Mouse (Mus musculus) midbrain, postnatal 0 days (tissue): ENCODE measurements around the gene Rerg. TPM values are rescaled to one million over a fixed set of nuclear protein-coding genes. Genes with fewer than 3 reads are reported as not detected.
A peak's percentile ranks its signal among the peaks of the same experiment; 100 is the strongest.

Experiments used
- ATAC-seq: fragments of 200-750 bp; cut with Nextera tagmentation; 2 replicates; pipeline ENCODE4 v1.8.0; 2017; ENCODE audit warnings: moderate number of reproducible peaks, mild to moderate bottlenecking, moderate TSS enrichment, moderate library complexity; ENCODE audit not compliant: low FRiP score
- DNase-seq: peaks from one replicate; pipeline ENCODE4 v3.0.0-alpha.2; 2015; ENCODE audit warnings: low spot score
- H3K27ac ChIP-seq: fragments of 300-500 bp; sonication (generic); 2 replicates; pipeline ENCODE4 v1.5.1; 2014; ENCODE audit warnings: low read depth, mild to moderate bottlenecking, low read length, mixed read lengths
- H3K27me3 ChIP-seq: fragments of 300-500 bp; sonication (generic); 2 replicates; pipeline ENCODE4 v1.6.1; 2014; ENCODE audit warnings: low read length, control low read depth, mixed read lengths; ENCODE audit not compliant: insufficient read depth
- H3K36me3 ChIP-seq: fragments of 300-500 bp; sonication (generic); 2 replicates; pipeline ENCODE4 v1.6.1; 2014; ENCODE audit warnings: low read length, control low read depth, mixed read lengths; ENCODE audit not compliant: insufficient read depth
- H3K4me1 ChIP-seq: fragments of 300-500 bp; sonication (generic); 2 replicates; pipeline ENCODE4 v1.6.1; 2014; ENCODE audit warnings: mild to moderate bottlenecking, control low read depth, antibody characterized with exemption, low read length, mixed read lengths; ENCODE audit not compliant: insufficient read depth
- H3K4me2 ChIP-seq: fragments of 300-500 bp; sonication (generic); 2 replicates; pipeline ENCODE4 v1.6.1; 2014; ENCODE audit warnings: low read depth, mild to moderate bottlenecking, low read length, mixed read lengths; ENCODE audit not compliant: poor library complexity, severe bottlenecking
- H3K4me3 ChIP-seq: fragments of 300-500 bp; sonication (generic); 2 replicates; pipeline ENCODE4 v1.5.1; 2014; ENCODE audit warnings: low read depth, mild to moderate bottlenecking, low read length, moderate library complexity
- H3K9ac ChIP-seq: fragments of 300-500 bp; sonication (generic); replicated peaks from 2 replicates; pipeline ENCODE4 v1.6.1; 2014; ENCODE audit warnings: mild to moderate bottlenecking, low read length, moderate library complexity, mixed read lengths; ENCODE audit not compliant: poor library complexity, severe bottlenecking
- H3K9me3 ChIP-seq: fragments of 300-500 bp; sonication (generic); 2 replicates; pipeline ENCODE4 v1.6.1; 2016; ENCODE audit warnings: low read length, control low read depth
- CTCF ChIP-seq: IDR thresholded peaks from 2 replicates; pipeline ENCODE4 v1.5.1; 2016; ENCODE audit warnings: antibody characterized with exemption, mild to moderate bottlenecking
- WGBS: fragments of 180-500 bp; shearing (Covaris S2); extraction: QIAGEN DNeasy Blood & Tissue Kit; methylation state at CpG from one replicate; pipeline ENCODE4 v1.1.7; 2014; 5-methylcytosine and 5-hydroxymethylcytosine counted together
- polyA plus RNA-seq: library from polyadenylated mRNA; unstranded; fragments of >200 nt; fragmentation: Nextera tagmentation; extraction: Ambion mirVana; gene quantifications from 2 replicates; pipeline ENCODE4 v1.2.1, GENCODE M21; 2015
- total RNA-seq: library from RNA; depleted of rRNA; stranded (reverse); fragments of >200 nt; gene quantifications from 2 replicates; pipeline ENCODE4 v1.2.3, GENCODE M21; 2014

Rerg gene
- total and polyA plus RNA-seq, 2 experiments from 2014 or later = 0.82 to 8.3 TPM

DNA sequence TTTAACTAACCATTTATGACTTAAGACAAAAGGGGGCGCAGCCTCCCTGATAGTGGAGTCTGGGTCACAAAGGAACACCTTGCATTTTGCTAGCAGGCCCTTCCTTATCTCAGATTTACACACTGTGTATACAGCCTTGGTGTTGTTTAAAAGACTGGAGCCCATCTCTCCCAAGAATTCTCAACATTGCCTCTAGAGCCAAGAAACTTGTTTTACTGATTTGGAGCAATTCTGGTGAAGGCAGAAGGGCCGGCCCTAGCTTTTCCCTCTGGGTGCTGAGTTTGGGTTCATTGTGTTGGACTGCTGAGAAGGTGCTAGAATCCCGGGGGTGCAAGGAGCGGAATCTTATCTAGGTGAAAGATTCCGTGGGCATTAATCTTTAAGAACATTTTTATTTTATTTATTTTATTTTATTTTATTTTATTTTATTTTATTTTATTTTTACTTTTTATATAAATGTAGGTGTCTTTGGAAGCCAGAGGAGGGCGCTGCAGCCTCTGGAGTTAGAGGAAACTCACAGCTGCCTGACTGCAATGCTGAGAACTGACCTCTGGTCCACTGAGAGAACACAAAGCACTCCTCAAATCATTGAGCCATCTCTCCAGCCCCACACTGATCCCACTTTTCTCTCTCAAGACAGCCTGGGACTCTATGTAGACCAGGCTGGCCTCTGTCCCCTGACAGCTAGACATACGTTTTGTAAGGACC lies 26.3 kb downstream of the Rerg start:
- Histone ChIP-seq H3K4me2 (no peak overlapping the region), H3K27ac (no peak overlapping the region), H3K9ac (no peak overlapping the region), H3K27me3 (no peaks in the 10 kb centered on the region), H3K4me1 (no peaks in the 10 kb centered on the region), H3K4me3 (no peak overlapping the region), H3K9me3 (no peaks in the 10 kb centered on the region), H3K36me3 (no peaks in the 10 kb centered on the region)
- ATAC-seq = no peak
- WGBS = 90% methylated on average over 7 of the region's 7 CpGs
- no peak for TF ChIP-seq CTCF
- DNase-seq = no peak

DNA sequence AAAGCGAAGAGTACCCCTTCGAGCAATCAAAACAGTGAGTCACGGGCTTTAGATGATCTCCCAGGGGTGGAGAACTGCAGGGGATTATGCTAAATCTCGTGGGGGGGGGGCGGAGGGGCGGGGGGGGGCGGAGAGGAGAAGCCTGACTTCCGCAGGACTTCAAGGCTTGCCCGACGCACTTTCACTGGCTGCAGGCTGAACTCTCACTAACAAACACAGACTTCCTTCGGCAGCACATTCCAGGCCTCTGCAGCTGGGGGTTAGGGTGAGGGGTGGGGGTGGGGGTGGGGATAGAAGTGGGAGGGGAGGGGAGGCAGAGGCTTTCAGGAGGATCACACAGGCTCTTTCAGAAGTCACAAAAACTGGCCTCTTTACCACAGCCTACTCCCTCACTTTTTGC lies 27.5 kb downstream of the Rerg start:
- Histone ChIP-seq H3K36me3 (no peaks in the 10 kb centered on the region), H3K9ac (no peak overlapping the region), H3K4me3 (no peak overlapping the region), H3K4me1 (no peaks in the 10 kb centered on the region), H3K9me3 (no peaks in the 10 kb centered on the region), H3K27ac (no peak overlapping the region), H3K27me3 (no peaks in the 10 kb centered on the region), H3K4me2 (peak overlapping the region; percentile 35)
- 1% methylated on average over 9 of the region's 11 CpGs for WGBS
- no peak for TF ChIP-seq CTCF
- ATAC-seq (no peak), DNase-seq (no peak)

DNA sequence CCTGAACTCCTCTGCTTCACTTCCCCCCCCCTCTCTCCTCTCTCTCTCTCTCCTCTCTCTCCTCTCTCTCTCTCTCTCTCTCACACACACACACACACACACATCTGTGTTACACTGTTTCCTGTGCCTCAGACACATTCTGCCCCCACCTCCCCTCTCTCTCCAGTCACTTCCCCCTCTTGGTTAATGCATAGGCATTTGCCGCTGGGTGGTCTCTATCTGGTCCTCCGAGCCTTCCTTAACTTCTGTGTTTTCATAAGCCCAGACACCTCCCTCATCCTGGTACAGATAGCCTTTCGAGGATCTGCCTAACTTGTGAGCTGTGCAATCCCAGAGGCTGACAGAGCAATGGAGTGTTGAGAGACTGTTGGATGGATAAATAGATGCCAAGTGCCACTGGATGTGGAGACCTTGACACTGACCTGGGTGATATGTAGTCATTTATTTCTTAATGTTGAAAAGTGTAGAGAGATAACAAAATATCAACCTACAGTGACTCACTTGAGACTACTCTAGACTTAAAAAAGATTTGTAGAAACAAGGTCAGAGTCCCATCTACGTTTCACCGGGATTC lies 29.0 kb downstream of the Rerg start:
- no peak for ATAC-seq
- Histone ChIP-seq H3K9ac (no peak overlapping the region), H3K4me3 (no peak overlapping the region), H3K4me1 (no peaks in the 10 kb centered on the region), H3K9me3 (no peaks in the 10 kb centered on the region), H3K27ac (no peak overlapping the region), H3K36me3 (no peaks in the 10 kb centered on the region), H3K27me3 (no peaks in the 10 kb centered on the region), H3K4me2 (no peak overlapping the region)
- no peak for TF ChIP-seq CTCF
- WGBS = 62% methylated on average over 5 of the region's 5 CpGs
- DNase-seq = no peak

DNA sequence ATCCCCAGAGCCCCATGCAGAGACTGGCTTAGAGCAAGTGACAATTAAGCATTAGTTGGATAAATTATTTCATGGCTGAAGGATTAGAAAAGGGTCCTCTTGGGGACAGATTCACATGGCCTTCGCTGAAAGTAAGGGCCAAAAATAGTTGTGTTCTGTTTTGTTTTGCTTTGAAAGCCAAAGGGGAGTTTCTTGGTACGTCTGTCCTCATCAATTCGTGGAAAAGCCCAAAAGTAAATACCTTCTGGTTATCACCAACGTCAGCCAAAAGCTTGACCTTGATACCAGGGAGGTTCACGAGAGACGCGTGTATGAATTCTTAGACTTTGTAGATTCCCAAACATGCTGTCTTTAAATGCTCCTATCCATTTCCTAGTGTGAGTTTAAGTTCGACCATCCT lies 31.5 kb downstream of the Rerg start:
- Histone ChIP-seq H3K4me3 (no peak overlapping the region), H3K4me2 (no peak overlapping the region), H3K9ac (no peak overlapping the region), H3K36me3 (no peaks in the 10 kb centered on the region), H3K9me3 (no peaks in the 10 kb centered on the region), H3K27ac (no peak overlapping the region), H3K27me3 (no peaks in the 10 kb centered on the region), H3K4me1 (peaks cover 3% of the 10 kb centered on the region)
- 73% methylated on average over 8 of the region's 8 CpGs for WGBS
- ATAC-seq (no peak), DNase-seq (no peak)
- no peak for TF ChIP-seq CTCF

DNA sequence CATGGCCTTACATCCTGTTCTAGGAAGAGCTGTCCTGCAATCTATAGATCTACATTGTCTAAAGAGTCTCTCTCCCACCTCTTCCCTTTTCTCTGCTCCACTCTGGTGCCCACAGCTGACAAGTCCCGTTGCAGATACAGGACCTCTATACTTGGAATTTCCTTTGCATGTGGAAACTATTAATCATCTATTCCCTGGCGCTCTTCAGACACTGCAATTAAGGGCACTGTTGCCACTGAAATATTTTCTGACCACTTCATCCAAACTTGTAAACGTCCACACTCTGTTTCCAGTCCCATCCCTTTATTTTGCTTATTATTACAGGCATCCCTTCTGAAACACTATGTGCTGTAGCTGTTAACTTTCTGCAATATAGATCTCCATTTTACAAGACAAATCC lies 31.9 kb downstream of the Rerg start:
- H3K9me3 ChIP-seq = no peaks in the 10 kb centered on the region
- DNase-seq (no peak), ATAC-seq (no peak)
- no peak overlapping the region for H3K9ac ChIP-seq
- H3K4me2 ChIP-seq = no peak overlapping the region
- H3K27ac ChIP-seq = no peak overlapping the region
- no peaks in the 10 kb centered on the region for H3K27me3 ChIP-seq
- H3K4me3 ChIP-seq = no peak overlapping the region
- WGBS = 72% methylated on average over 3 of the region's 3 CpGs
- no peak for TF ChIP-seq CTCF
- H3K4me1 ChIP-seq = peaks cover 3% of the 10 kb centered on the region
- no peaks in the 10 kb centered on the region for H3K36me3 ChIP-seq

DNA sequence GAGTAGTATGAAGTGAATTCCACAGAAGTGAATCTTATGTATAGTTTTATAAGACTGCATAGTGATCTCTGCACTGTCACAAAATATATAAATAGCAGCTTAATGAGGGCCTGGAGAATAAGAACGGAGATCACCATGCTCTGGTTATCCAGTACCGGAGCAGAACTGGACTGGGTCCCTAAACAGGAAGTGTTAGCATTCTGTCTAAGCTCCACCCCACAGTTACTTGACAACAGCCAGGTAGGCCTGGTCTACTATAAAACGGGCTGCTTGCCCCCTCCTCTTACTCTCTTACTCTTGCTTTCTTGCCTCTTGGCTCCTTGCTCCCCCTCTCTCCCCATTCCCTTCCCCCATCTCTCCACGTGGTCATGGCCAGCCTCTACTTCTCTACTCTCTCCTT lies 33.9 kb downstream of the Rerg start:
- Histone ChIP-seq H3K27ac (no peak overlapping the region), H3K36me3 (no peaks in the 10 kb centered on the region), H3K9ac (no peak overlapping the region), H3K27me3 (no peaks in the 10 kb centered on the region), H3K4me1 (peaks cover 3% of the 10 kb centered on the region), H3K4me2 (no peak overlapping the region), H3K9me3 (no peaks in the 10 kb centered on the region), H3K4me3 (no peak overlapping the region)
- 76% methylated on average over 4 of the region's 4 CpGs for WGBS
- no peak for ATAC-seq
- no peak for TF ChIP-seq CTCF
- no peak for DNase-seq
